Comparison of ENCODE assay signal across 12 mouse cellular contexts in genomic region chr2:27644547-27645120, GRCm38 (mm10). TPM values are rescaled to one million over a fixed set of nuclear protein-coding genes. Genes with fewer than 3 reads are reported as not detected.
DNase-seq lines count a peak whose midpoint lies in the region; ATAC-seq and TF ChIP-seq lines count a peak whose summit lies in the region.
"Had no signal": no experiment of that assay in that cellular context is flagged by ENCODE, and none has a peak within 500 bp of the region (broad histone marks: within the 10 kb centered on the region; RNA-seq: fewer than 3 reads in every experiment).

No protein-coding gene starts in this region.

- no peak overlapping the region for H3K9ac ChIP-seq in ES-Bruce4 (ENCODE audit: low read depth, poor library complexity, severe bottlenecking)
- no peak overlapping the region for H3K9ac ChIP-seq in ES-E14 (ENCODE audit: insufficient read depth, low read depth, low read length, poor library complexity, severe bottlenecking)
- 0 out of 2 replicates have a peak overlapping the region, but pooled peaks have one; percentile 29 for H3K9ac ChIP-seq in heart, embryonic 13.5 days
- H3K9ac ChIP-seq: liver, embryonic 12.5 days had no signal

- H3K4me2 ChIP-seq in heart, embryonic 13.5 days, result no peak overlapping the region
- H3K4me2 ChIP-seq: liver, embryonic 12.5 days had no signal

- DNase-seq in kidney, postnatal 10 days, result peak; percentile 59
- DNase-seq in kidney, postnatal 36 days, result no peak
- peak; percentile 60 for DNase-seq in ES-E14 (ENCODE audit: low read depth, low spot score)
- no peak for DNase-seq in ovary, postnatal 10 days (ENCODE audit: low spot score)
- DNase-seq: adrenal gland, postnatal 36 days; cerebellum, adult 2 months; midbrain, embryonic 14.5 days had no signal

- peak; percentile 85 for TF ChIP-seq EP300 in ES-Bruce4 (IDR thresholded peaks at IDR 0.05; ENCODE audit: insufficient read depth, low read depth, low read length)

- in situ Hi-C loops in ES-E14 (cut with MboI; ENCODE audit: low sequenced_read_pairs in 2 of 2, unreplicated experiment in 2 of 2), result no loop called here

- H3K4me3 ChIP-seq in ES-Bruce4 (ENCODE audit: low read depth, low read length), result no peak overlapping the region
- no peak overlapping the region for H3K4me3 ChIP-seq in ES-E14 (ENCODE audit: insufficient read depth in 1 of 2, low read depth in 1 of 2, low read length in 2 of 2, poor library complexity in 1 of 2, severe bottlenecking in 1 of 2)
- no peak overlapping the region for H3K4me3 ChIP-seq in heart, embryonic 13.5 days
- H3K4me3 ChIP-seq: left cerebral cortex, adult 2 months; liver, embryonic 12.5 days had no signal

- H3K36me3 ChIP-seq in ES-Bruce4 (ENCODE audit: control insufficient read depth, insufficient read depth, low read length, poor library complexity, severe bottlenecking) (no peaks in the 10 kb centered on the region), ES-E14 (ENCODE audit: control insufficient read depth, insufficient read depth, low read length, poor library complexity, severe bottlenecking) (no peaks in the 10 kb centered on the region)
- H3K36me3 ChIP-seq in heart, embryonic 13.5 days, result no peaks in the 10 kb centered on the region
- H3K36me3 ChIP-seq: liver, embryonic 12.5 days had no signal

- no peak for TF ChIP-seq CTCF in ES-Bruce4 (IDR thresholded peaks at IDR 0.05; ENCODE audit: low read depth, low read length)

- no peak for ATAC-seq in heart, embryonic 13.5 days (ENCODE audit: extremely low read depth, insufficient number of reproducible peaks, low FRiP score, low TSS enrichment)
- no peak for ATAC-seq in megakaryocyte, adult 5-6 weeks (ENCODE audit: poor library complexity, severe bottlenecking)
- ATAC-seq: liver, embryonic 12.5 days had no signal

- 31% methylated on average over 5 of the region's 5 CpGs for WGBS in heart, embryonic 13.5 days

- H3K27ac ChIP-seq in ES-Bruce4 (ENCODE audit: insufficient read depth, low read length), result no peak overlapping the region
- H3K27ac ChIP-seq in ES-E14 (ENCODE audit: insufficient read depth, low read depth, low read length, poor library complexity, severe bottlenecking), result no peak overlapping the region
- H3K27ac ChIP-seq in heart, embryonic 13.5 days (replicated peaks), result peak overlapping the region; percentile 5; the same call in 1 of the 2 replicates
- H3K27ac ChIP-seq: left cerebral cortex, adult 2 months; liver, embryonic 12.5 days had no signal

- no peak for TF ChIP-seq POLR2A in ES-Bruce4 (IDR thresholded peaks at IDR 0.05; ENCODE audit: insufficient read depth, low read length)

- H3K9me3 ChIP-seq in ES-Bruce4 (replicated peaks; ENCODE audit: control insufficient read depth, insufficient read depth, low read length, poor library complexity, severe bottlenecking), result no peaks in the 10 kb centered on the region
- H3K9me3 ChIP-seq in ES-E14 (ENCODE audit: control insufficient read depth, insufficient read depth, low read depth, low read length), result no peaks in the 10 kb centered on the region
- 0 out of 2 replicates have a peak, but pooled peaks cover 2% of the 10 kb centered on the region for H3K9me3 ChIP-seq in heart, embryonic 13.5 days
- H3K9me3 ChIP-seq: liver, embryonic 12.5 days had no signal

- H3K27me3 ChIP-seq in ES-Bruce4 (ENCODE audit: control insufficient read depth, insufficient read depth, low read length, poor library complexity, severe bottlenecking), result no peaks in the 10 kb centered on the region
- H3K27me3 ChIP-seq in heart, embryonic 13.5 days (replicated peaks), result peaks cover 20% of the 10 kb centered on the region

- peaks cover 5% of the 10 kb centered on the region for H3K4me1 ChIP-seq in ES-Bruce4 (ENCODE audit: control insufficient read depth, insufficient read depth, low read length)
- H3K4me1 ChIP-seq in ES-E14 (ENCODE audit: control insufficient read depth in 2 of 2, insufficient read depth in 2 of 2, low read length in 2 of 2, poor library complexity in 1 of 2), result peaks cover 4 to 23% of the 10 kb centered on the region in 2 experiments; a peak in 3 of 4 replicates
- H3K4me1 ChIP-seq in heart, embryonic 13.5 days, result peaks cover 36% of the 10 kb centered on the region

TF ChIP-seq in ES-E14, 5 proteins besides CTCF, POLR2A, EP300 and RAD21:
- TF ChIP-seq MAFK (IDR thresholded peaks at IDR 0.05; ENCODE audit: insufficient read depth, low read depth, low read length) (no peak), ZNF384 (IDR thresholded peaks at IDR 0.05; ENCODE audit: low read depth, low read length) (no peak)

RNA-seq across cellular contexts. Expression of gene Rxra, which starts 31.6 kb away (rescaled TPM):
- polyA plus RNA-seq in ES-Bruce4 (2011; ENCODE audit: insufficient read depth, insufficient read length, low read depth, missing spikeins), result 10.0 and 12.7 TPM in 2 replicates
- 20.9 and 21.0 TPM in 2 replicates for total RNA-seq in ES-E14 (2012; rRNA removed)
- polyA plus RNA-seq in heart, embryonic 13.5 days (2015; fragmentation: Nextera tagmentation; extraction: Ambion mirVana), result 6.7 and 7.4 TPM in 2 replicates
- total RNA-seq in megakaryocyte, adult 5-6 weeks (2015), result 15.4 and 16.1 TPM in 2 replicates
- 16.8 and 17.0 TPM in 2 replicates for total RNA-seq in megakaryocyte, adult 5-6 weeks (2017)

Comparison
In these comparisons a context has a peak if more than half of its experiments do, and no peak if none do; other contexts are left out.
1. DNase-seq: peak in kidney, postnatal 10 days (single experiment) and ES-E14 (single experiment); none in kidney, postnatal 36 days (0 of 2) and ovary, postnatal 10 days (single experiment).